Mouse (Mus musculus) lung, postnatal 0 days (tissue): ENCODE results near the gene Gm32687. TPM values are rescaled to one million over a fixed set of nuclear protein-coding genes. Genes with fewer than 3 reads are reported as not detected.
"Not testable (repeated sequence)": the region's sequence is repeated elsewhere in the genome, so short reads cannot be mapped to it uniquely, and the experiment has no call there.

Experiments used
- ATAC-seq: fragments of 200-750 bp; cut with Nextera tagmentation; 2 replicates; pipeline ENCODE4 v1.8.0; 2017; ENCODE audit warnings: moderate library complexity
- DNase-seq: peaks from one replicate; pipeline ENCODE4 v3.0.0-alpha.2; 2016; ENCODE audit warnings: low spot score
- H3K27ac ChIP-seq: fragments of 300-500 bp; sonication (generic); 2 replicates; pipeline ENCODE4 v1.5.1; 2014; ENCODE audit warnings: antibody characterized with exemption, mild to moderate bottlenecking, low read length, mixed read lengths
- H3K27me3 ChIP-seq: fragments of 300-500 bp; sonication (generic); replicated peaks from 2 replicates; pipeline ENCODE4 v1.6.1; 2014; ENCODE audit warnings: low read length, mixed read lengths; ENCODE audit not compliant: insufficient read depth
- H3K36me3 ChIP-seq: fragments of 300-500 bp; sonication (generic); 2 replicates; pipeline ENCODE4 v1.6.1; 2014; ENCODE audit warnings: low read length, mixed read lengths; ENCODE audit not compliant: insufficient read depth
- H3K4me1 ChIP-seq: fragments of 300-500 bp; sonication (generic); 2 replicates; pipeline ENCODE4 v1.6.1; 2014; ENCODE audit warnings: antibody characterized with exemption, low read depth, low read length, mixed read lengths; ENCODE audit not compliant: insufficient read depth
- H3K4me2 ChIP-seq: fragments of 300-500 bp; sonication (generic); replicated peaks from 2 replicates; pipeline ENCODE4 v1.6.1; 2014; ENCODE audit warnings: low read depth, mild to moderate bottlenecking, low read length, moderate library complexity, mixed read lengths
- H3K4me3 ChIP-seq: fragments of 300-500 bp; sonication (generic); 2 replicates; pipeline ENCODE4 v1.5.1; 2014; ENCODE audit warnings: low read depth, low read length
- H3K9ac ChIP-seq: fragments of 300-500 bp; sonication (generic); replicated peaks from 2 replicates; pipeline ENCODE4 v1.6.1; 2014; ENCODE audit warnings: low read depth, mild to moderate bottlenecking
- H3K9me3 ChIP-seq: fragments of 300-500 bp; sonication (generic); 2 replicates; pipeline ENCODE4 v1.6.1; 2016; ENCODE audit warnings: low read length, mixed read lengths
- WGBS: fragments of 180-500 bp; shearing (Covaris S2); extraction: QIAGEN DNeasy Blood & Tissue Kit; methylation state at CpG from one replicate; pipeline ENCODE4 v1.1.7; 2014; 5-methylcytosine and 5-hydroxymethylcytosine counted together
- polyA plus RNA-seq: library from polyadenylated mRNA; unstranded; fragments of >200 nt; fragmentation: Nextera tagmentation; extraction: Ambion mirVana; gene quantifications from 2 replicates; pipeline ENCODE4 v1.2.1, GENCODE M21; 2015

The Gm32687 gene
- polyA plus RNA-seq: 6.1 and 7.7 TPM in 2 replicates

GRCm38 (mm10) chr10:81863409-81864407 lies at the start of gene Gm32687:
Gene Gm32687, plus strand, starts transcription at chr10:81863934.
- H3K4me2 ChIP-seq, H3K27me3 ChIP-seq, H3K4me3 ChIP-seq, H3K27ac ChIP-seq, H3K36me3 ChIP-seq, DNase-seq, H3K4me1 ChIP-seq, H3K9me3 ChIP-seq, H3K9ac ChIP-seq: not testable (repeated sequence)
- ATAC-seq: peak; percentile 99
- 49% methylated on average over 3 of the region's 49 CpGs for WGBS

GRCm38 (mm10) chr10:81846219-81846618 lies 17.5 kb upstream of the Gm32687 start:
- H3K9me3 ChIP-seq, H3K27me3 ChIP-seq, H3K9ac ChIP-seq, H3K4me3 ChIP-seq, H3K4me1 ChIP-seq, H3K36me3 ChIP-seq, H3K27ac ChIP-seq, DNase-seq, ATAC-seq, H3K4me2 ChIP-seq: not testable (repeated sequence)
- no CpG with 5 or more reads among the region's 18 CpGs for WGBS

GRCm38 (mm10) chr10:81929842-81930743 lies 66.4 kb downstream of the Gm32687 start, which contains the start of gene Zfp781:
Gene Zfp781, minus strand, starts transcription at chr10:81930480.
- H3K4me2 ChIP-seq, H3K4me3 ChIP-seq, H3K4me1 ChIP-seq, H3K27me3 ChIP-seq, H3K9ac ChIP-seq, H3K36me3 ChIP-seq, H3K9me3 ChIP-seq, DNase-seq, H3K27ac ChIP-seq: not testable (repeated sequence)
- peak; percentile 95 for ATAC-seq
- WGBS: no CpG with 5 or more reads among the region's 43 CpGs

Other genes with a start within 250 kb of the Gm32687 start
- gene Sirt6, start 236.1 kb upstream of the Gm32687 start, polyA plus RNA-seq: 24.1 and 24.2 TPM in 2 replicates
- 4.4 and 5.3 TPM in 2 replicates for gene Ankrd24, start 235.4 kb upstream of the Gm32687 start, polyA plus RNA-seq
- gene Gm10778, start 214.9 kb upstream of the Gm32687 start, polyA plus RNA-seq: 2.6 and 2.9 TPM in 2 replicates
- 10.1 and 12.5 TPM in 2 replicates for gene Zfp433, start 159.1 kb upstream of the Gm32687 start, polyA plus RNA-seq
- 2.7 and 3.1 TPM in 2 replicates for gene Gm3055, start 92.8 kb upstream of the Gm32687 start, polyA plus RNA-seq
- 1.4 and 1.8 TPM in 2 replicates for gene Gm4767, start 51.7 kb upstream of the Gm32687 start, polyA plus RNA-seq
- 0.73 and 0.99 TPM in 2 replicates for gene Zfp781, start 66.5 kb downstream of the Gm32687 start, polyA plus RNA-seq
- gene Zfp873, start 184.2 kb downstream of the Gm32687 start, polyA plus RNA-seq: 5.1 and 5.5 TPM in 2 replicates
- 1.6 and 2.0 TPM in 2 replicates for gene BC024063, start 219.4 kb downstream of the Gm32687 start, polyA plus RNA-seq